Mouse (Mus musculus): ENCODE measurements around the gene Bhlha9. TPM values are rescaled to one million over a fixed set of nuclear protein-coding genes. Genes with fewer than 3 reads are reported as not detected.

The Bhlha9 gene
- 1 to 10 TPM; 3.3 to 4.8 (median 3.8) TPM for total RNA-seq (2022)

DNA sequence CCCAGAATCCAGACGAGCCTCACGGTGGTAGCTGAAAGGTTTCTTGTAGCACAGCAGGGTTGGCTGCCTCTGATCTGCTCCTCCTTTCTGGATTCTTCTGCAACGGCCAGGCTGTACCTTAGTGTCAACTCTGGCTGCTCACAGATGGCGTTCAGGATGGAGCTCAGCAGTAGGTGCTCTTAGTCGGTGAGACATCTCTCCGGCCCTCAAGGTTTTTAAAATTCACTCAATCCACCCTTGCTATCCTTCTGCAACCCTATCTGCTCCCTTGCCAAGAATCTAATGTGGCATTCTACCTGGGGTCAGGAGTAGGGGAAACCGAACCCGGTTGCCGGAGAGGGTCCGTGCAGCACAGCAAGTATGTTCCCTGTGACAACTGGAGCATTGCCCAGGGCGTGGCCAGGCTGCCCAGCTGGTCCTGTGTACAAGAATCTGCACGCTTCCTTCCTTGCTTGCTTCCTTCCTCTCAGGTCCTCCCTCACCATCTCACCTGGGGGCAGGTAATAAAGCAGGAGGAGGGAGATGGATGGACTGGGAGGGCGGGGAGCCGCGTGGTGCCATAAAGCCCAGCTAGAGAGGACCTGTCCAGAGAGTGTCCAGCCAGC is at the start of gene Bhlha9:
Bhlha9 (plus strand) TSS at position 600 of the 605 bp plus-strand sequence.
- DNase-seq (ENCODE audit: low spot score in 2 of 2), result no peak

GRCm38 (mm10) chr11:76622566-76623205 is 49.6 kb upstream of the Bhlha9 start:
- no peak for DNase-seq (ENCODE audit: low spot score in 2 of 2)

- no peak for DNase-seq (ENCODE audit: low spot score in 2 of 2)
Measured at GRCm38 (mm10) chr11:76623206-76623961, 48.9 kb upstream of the Bhlha9 start.

DNA sequence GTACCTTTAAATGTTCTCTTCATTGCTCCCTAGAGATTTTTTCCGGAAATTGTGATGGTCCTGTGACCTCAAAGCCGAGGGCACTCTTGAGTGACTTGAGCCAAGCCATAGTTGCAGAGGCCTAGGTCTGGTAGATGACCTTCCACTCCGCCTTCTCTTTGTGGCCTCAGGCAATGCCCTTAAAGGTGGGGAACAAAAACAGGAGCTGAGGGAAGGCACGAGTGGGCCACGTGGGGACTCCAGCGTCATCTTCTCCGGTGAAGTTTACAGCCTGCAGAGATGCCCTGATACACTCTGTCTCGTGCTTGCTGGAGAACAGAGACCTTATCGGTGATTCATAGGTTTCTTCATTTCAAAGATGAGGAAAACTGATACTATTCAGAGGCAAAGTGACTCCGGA is 48.2 kb upstream of the Bhlha9 start:
- DNase-seq (ENCODE audit: low spot score in 2 of 2), result no peak

DNA sequence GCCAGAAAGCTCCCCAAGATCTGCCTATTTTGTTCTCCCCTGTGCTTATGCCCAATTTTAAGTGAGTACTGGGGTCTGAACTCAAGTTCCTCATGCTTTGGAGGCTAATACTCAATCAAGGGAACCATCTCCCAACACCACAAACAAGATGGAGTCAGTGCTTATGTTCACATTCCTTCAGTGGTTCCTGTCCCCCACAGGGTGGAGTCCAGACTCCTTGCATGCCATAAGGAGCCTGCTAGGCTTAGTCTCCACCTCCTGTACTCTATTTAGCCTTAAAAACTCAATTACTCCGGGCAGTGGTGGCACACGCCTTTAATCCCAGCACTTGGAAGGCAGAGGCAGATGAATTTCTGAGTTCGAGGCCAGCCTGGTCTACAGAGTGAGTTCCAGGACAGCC is 47.4 kb upstream of the Bhlha9 start:
- DNase-seq (ENCODE audit: low spot score in 2 of 2), result no peak

DNA sequence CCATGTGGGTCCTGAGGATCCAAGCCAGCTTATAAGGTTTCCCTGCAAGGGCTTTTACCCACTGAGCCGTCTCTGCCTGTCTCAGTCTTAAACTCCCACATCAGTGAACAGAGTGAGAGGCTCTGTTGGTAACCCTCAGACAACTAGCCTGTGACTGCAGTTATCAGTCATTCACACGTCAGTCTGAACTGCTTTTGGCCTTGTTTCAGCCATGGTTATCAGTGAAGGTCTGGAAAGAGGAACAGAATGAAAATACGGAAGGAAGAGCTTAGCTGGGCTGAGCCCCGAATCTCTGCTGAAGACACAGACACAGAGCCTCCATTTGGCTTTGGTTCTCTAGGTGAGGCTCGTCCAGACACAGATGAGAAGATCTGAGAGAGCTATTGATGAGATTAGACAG is 43.7 kb upstream of the Bhlha9 start:
- no peak for DNase-seq (ENCODE audit: low spot score in 2 of 2)

- DNase-seq (ENCODE audit: low spot score in 2 of 2), result no peak
Measured at GRCm38 (mm10) chr11:76630023-76630422, 42.2 kb upstream of the Bhlha9 start.

DNA sequence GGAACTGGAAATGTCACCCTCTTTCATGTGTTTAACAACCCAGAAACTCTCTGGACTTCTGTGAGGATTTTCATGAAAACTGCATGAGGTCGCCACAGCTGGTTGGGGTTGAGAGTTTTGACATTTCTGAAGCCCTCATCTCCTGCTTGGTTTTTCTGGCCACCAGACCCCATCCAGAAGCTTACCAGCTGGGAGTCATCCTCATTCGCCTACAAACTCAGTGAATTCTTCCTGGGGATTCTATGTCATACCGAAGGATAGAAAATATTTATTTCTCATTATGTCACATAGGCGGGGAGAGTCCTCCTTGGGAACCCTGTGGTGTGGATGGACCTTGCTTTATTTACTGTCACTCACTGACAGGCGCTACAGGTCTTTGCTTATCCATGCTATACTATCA is 41.8 kb upstream of the Bhlha9 start:
- no peak for DNase-seq (ENCODE audit: low spot score in 2 of 2)

DNA sequence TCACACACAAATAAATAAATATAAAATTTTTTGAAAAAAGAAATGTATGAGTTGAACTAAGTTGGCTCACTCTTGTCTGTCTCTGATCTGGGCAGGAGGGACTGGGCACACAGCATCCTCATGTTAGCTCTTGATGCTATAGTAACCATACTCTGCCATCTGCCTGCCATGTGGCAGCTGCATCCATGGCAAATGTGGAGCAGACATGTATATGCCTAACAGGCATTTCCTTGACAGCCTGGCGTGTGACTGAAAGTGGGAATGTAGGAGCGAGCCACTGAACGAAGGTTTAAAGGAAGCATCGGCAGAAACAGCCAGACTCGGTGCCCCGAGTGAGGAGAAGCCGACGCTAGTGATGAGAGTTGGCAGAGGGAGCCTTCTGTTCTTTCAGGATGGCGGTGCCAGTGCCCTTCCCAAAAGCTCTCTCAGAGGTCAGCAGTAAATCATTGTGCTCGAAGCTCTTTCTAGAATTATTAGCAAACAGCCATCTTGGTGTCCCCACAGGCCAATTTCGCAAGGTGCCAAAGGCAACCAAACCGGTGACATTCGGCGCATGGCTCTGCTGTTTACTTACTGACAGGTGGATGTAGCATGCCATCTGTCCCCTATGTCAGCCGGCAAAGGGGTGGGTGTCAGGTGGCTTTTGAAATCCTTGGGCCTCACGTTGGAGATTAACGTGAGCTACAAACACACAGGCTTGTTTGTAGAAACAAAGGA is 32.8 kb upstream of the Bhlha9 start:
- peak in 1 of 2 experiments; percentile 33 for DNase-seq (ENCODE audit: low spot score in 2 of 2)

DNA sequence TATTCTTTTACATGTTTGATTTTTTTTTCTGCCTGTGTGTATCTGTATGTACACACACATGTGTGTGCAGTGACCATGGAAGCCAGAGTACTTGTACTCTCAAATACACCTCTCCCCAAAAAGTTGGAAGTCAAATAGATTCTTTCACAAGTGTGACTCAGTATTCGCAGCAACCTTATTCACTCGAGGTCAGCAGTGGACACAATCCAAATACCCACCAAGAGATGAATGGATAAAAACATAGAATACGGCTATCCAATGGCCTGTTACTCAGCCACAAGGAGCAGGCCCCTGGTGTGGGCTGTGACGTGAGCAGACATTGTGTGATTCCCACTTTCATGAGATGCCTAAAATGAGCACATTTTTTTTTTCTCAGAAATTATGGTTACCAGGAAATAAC is 32.0 kb upstream of the Bhlha9 start:
- DNase-seq (ENCODE audit: low spot score in 2 of 2), result no peak

DNA sequence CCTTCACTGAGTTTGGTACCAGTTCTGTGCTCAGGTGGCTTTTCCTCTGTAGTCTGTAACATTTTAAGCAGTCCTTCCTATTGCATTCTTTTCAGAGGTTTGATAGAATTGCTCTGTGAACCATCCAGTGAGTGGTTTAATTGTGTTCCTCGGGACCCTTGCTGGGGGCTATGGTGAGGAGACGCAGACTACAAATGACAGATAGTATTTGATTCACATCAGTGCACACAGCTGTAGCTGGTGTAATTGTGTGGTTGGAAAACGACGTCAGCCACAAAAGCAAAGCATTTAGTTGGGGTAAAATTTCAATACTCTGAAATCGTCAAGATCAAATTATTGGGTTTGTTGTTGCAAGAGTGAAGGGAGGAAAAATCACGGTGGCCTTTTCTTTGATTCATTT is 28.0 kb upstream of the Bhlha9 start:
- no peak for DNase-seq (ENCODE audit: low spot score in 2 of 2)

- no peak for DNase-seq (ENCODE audit: low spot score in 2 of 2)
Measured at GRCm38 (mm10) chr11:76645036-76645435, 27.2 kb upstream of the Bhlha9 start.

- peak; percentile 79 to 96 for DNase-seq (ENCODE audit: low spot score in 2 of 2)
Measured at GRCm38 (mm10) chr11:76645955-76646354, 26.3 kb upstream of the Bhlha9 start.

- no peak for DNase-seq (ENCODE audit: low spot score in 2 of 2)
Measured at GRCm38 (mm10) chr11:76647062-76647461, 25.2 kb upstream of the Bhlha9 start.

GRCm38 (mm10) chr11:76647500-76647899 is 24.8 kb upstream of the Bhlha9 start:
- DNase-seq (ENCODE audit: low spot score in 2 of 2), result peak; percentile 79 to 87

- DNase-seq (ENCODE audit: low spot score in 2 of 2), result no peak
Measured at GRCm38 (mm10) chr11:76650862-76651560, 21.3 kb upstream of the Bhlha9 start.

DNA sequence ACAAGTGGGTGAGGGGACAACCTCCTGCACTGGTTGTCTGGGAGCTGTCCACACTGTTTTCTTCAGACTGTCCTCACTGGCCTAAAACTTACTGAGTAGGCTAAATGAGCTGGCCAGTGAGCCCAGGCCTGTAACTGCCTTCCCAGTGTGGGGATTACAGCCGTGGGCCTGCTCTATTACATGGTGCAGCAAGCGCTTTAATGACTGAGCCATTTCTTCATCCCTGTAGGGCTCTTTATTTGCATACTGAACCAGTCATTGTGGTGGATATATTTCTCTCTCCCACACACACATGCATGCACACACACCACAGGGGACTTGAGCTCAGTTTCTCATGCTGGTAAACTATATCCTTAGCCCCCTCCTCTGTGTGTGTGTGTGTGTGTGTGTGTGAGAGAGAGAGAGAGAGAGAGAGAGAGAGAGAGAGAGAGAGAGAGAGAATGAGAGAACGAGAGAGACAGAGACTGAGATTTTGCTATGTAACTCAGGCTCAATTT is 19.4 kb upstream of the Bhlha9 start:
- no peak for DNase-seq (ENCODE audit: low spot score in 2 of 2)

DNA sequence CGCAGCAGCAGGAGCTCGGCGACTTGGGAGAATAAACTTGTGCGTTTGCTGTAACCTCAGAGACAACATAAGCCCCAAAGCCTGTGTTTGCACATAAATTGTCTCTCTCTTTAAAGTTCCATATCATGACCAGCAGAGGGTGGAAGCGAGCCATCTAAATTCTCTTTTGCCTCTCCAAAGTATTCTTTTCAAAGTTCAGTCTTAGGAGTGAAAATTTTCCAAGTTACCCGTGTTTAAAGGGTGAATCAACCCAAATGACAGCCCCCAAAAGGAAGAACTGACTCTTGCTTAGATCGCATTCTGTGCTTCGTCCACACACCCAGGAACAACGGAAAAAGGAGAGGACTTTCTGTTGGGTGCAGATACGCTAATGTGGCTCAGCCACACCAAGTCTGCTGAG is 17.2 kb upstream of the Bhlha9 start:
- no peak for DNase-seq (ENCODE audit: low spot score in 2 of 2)

- DNase-seq (ENCODE audit: low spot score in 2 of 2), result no peak
Measured at GRCm38 (mm10) chr11:76657450-76657970, 14.8 kb upstream of the Bhlha9 start.

DNA sequence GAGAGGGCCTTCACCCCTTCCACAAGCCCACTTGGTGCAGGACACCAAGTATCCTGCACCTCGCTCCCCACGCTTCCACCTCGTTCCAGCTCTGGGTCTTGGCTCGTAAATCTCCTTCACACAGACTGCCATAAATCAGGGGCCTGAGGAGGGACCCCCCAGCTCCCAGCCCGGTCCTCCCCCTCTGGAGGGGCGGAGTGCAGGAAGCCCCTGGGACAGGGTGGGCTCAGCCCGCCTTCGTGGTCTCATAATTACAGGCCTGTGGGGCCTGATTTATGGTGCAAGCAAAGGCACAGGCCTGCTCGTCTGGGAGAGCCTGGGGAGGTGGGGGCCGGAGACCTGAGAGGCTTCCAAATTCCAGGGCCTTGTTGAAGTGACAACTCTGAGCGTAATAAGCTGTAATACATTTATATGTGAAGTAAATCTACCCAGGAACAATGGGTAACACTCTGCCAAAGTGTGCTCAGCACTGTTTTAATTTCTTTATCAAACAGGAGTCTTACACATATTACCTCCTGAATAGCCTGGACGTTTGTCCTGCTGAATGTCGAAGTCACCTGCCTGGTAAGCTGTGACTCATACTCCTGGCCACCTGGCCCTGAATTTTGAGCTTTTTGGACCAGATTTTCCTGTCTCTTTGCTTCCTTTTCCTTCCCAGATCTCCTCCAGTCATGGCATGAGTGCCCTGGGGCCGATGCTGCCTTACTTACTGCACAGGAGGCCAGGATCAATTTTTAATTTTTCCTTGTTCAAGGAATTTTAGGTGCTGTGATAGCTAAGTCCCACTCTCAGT is 12.9 kb upstream of the Bhlha9 start:
- no peak for DNase-seq (ENCODE audit: low spot score in 2 of 2)
